Mouse (Mus musculus): ENCODE data around the gene Spns3. TPM values are rescaled to one million over a fixed set of nuclear protein-coding genes. Genes with fewer than 3 reads are reported as not detected.

Gene Spns3
- total RNA-seq, 2 experiments from 2014 or later: 4.3 to 4.7 TPM

GRCm38 (mm10) chr11:72488753-72489271, 61.5 kb downstream of the Spns3 start:
- peak; percentile 23 for ATAC-seq (ENCODE audit: poor library complexity, severe bottlenecking)

GRCm38 (mm10) chr11:72487739-72488138, 62.6 kb downstream of the Spns3 start:
- no peak for ATAC-seq (ENCODE audit: poor library complexity, severe bottlenecking)

GRCm38 (mm10) chr11:72487171-72487570, 63.1 kb downstream of the Spns3 start:
- ATAC-seq (ENCODE audit: poor library complexity, severe bottlenecking): no peak

- no peak for ATAC-seq (ENCODE audit: poor library complexity, severe bottlenecking)
Observed at GRCm38 (mm10) chr11:72485960-72486359, 64.3 kb downstream of the Spns3 start.

GRCm38 (mm10) chr11:72485157-72485556, 65.1 kb downstream of the Spns3 start:
- no peak for ATAC-seq (ENCODE audit: poor library complexity, severe bottlenecking)

- peak; percentile 22; the same call in 1 of the 2 replicates for ATAC-seq (ENCODE audit: poor library complexity, severe bottlenecking)
Observed at GRCm38 (mm10) chr11:72484549-72484948, 65.8 kb downstream of the Spns3 start.

GRCm38 (mm10) chr11:72481952-72482351, 68.4 kb downstream of the Spns3 start:
- ATAC-seq (ENCODE audit: poor library complexity, severe bottlenecking): no peak

- no peak for ATAC-seq (ENCODE audit: poor library complexity, severe bottlenecking)
Observed at GRCm38 (mm10) chr11:72481313-72481712, 69.0 kb downstream of the Spns3 start.

GRCm38 (mm10) chr11:72479499-72479898, 70.8 kb downstream of the Spns3 start:
- ATAC-seq (ENCODE audit: poor library complexity, severe bottlenecking): no peak; the same call in 1 of the 2 replicates

- no peak for ATAC-seq (ENCODE audit: poor library complexity, severe bottlenecking)
Observed at GRCm38 (mm10) chr11:72478228-72478627, 72.1 kb downstream of the Spns3 start.

- ATAC-seq (ENCODE audit: poor library complexity, severe bottlenecking): no peak
Observed at GRCm38 (mm10) chr11:72477653-72478052, 72.7 kb downstream of the Spns3 start.

- ATAC-seq (ENCODE audit: poor library complexity, severe bottlenecking): no peak
Observed at GRCm38 (mm10) chr11:72477182-72477581, 73.1 kb downstream of the Spns3 start.

- ATAC-seq (ENCODE audit: poor library complexity, severe bottlenecking): no peak
Observed at GRCm38 (mm10) chr11:72476074-72476625, 74.2 kb downstream of the Spns3 start.

- ATAC-seq (ENCODE audit: poor library complexity, severe bottlenecking): peak; percentile 68
Observed at GRCm38 (mm10) chr11:72475408-72475807, 74.9 kb downstream of the Spns3 start.

- ATAC-seq (ENCODE audit: poor library complexity, severe bottlenecking): no peak
Observed at GRCm38 (mm10) chr11:72474926-72475325, 75.4 kb downstream of the Spns3 start.

GRCm38 (mm10) chr11:72473540-72473939, 76.8 kb downstream of the Spns3 start:
- ATAC-seq (ENCODE audit: poor library complexity, severe bottlenecking): no peak

GRCm38 (mm10) chr11:72471381-72471780, 78.9 kb downstream of the Spns3 start:
- no peak for ATAC-seq (ENCODE audit: poor library complexity, severe bottlenecking)

- no peak for ATAC-seq (ENCODE audit: poor library complexity, severe bottlenecking)
Observed at GRCm38 (mm10) chr11:72470004-72470403, 80.3 kb downstream of the Spns3 start.

GRCm38 (mm10) chr11:72469217-72469616, 81.1 kb downstream of the Spns3 start:
- ATAC-seq (ENCODE audit: poor library complexity, severe bottlenecking): no peak

GRCm38 (mm10) chr11:72468525-72468924, 81.8 kb downstream of the Spns3 start:
- ATAC-seq (ENCODE audit: poor library complexity, severe bottlenecking): no peak

GRCm38 (mm10) chr11:72466694-72467507, 83.4 kb downstream of the Spns3 start:
- peak; percentile 76 for ATAC-seq (ENCODE audit: poor library complexity, severe bottlenecking)
